Mouse (Mus musculus) forelimb bud, embryonic 11.5 days (tissue): Measurements from ENCODE around the gene Pdk2.
"Not testable (repeated sequence)": the region's sequence is repeated elsewhere in the genome, so short reads cannot be mapped to it uniquely, and the experiment has no call there.

Source experiments
- DNase-seq: peaks from one replicate; pipeline ENCODE4 v3.0.0-alpha.2; 2012; ENCODE audit warnings: low read depth, low spot score

Gene Pdk2

GRCm38 (mm10) chr11:95027850-95028470 is 13.2 kb downstream of the Pdk2 start:
- no peak for DNase-seq

GRCm38 (mm10) chr11:95026849-95027248 is 14.3 kb downstream of the Pdk2 start:
- DNase-seq: no peak

- DNase-seq: no peak
These were observed 15.0 kb downstream of the Pdk2 start for GRCm38 (mm10) chr11:95026090-95026542.

GRCm38 (mm10) chr11:95025227-95026012 is 15.7 kb downstream of the Pdk2 start:
- no peak for DNase-seq

GRCm38 (mm10) chr11:95024439-95025184 is 16.5 kb downstream of the Pdk2 start:
- no peak for DNase-seq

GRCm38 (mm10) chr11:95023481-95023880 is 17.7 kb downstream of the Pdk2 start:
- no peak for DNase-seq

- no peak for DNase-seq
These were observed 18.7 kb downstream of the Pdk2 start for GRCm38 (mm10) chr11:95022237-95022992.

GRCm38 (mm10) chr11:95015484-95015883 is 25.7 kb downstream of the Pdk2 start:
- no peak for DNase-seq

- no peak for DNase-seq
These were observed 28.7 kb downstream of the Pdk2 start for GRCm38 (mm10) chr11:95012487-95012886.

- DNase-seq: no peak
These were observed 29.1 kb downstream of the Pdk2 start for GRCm38 (mm10) chr11:95012075-95012474.

- DNase-seq: no peak
These were observed 29.7 kb downstream of the Pdk2 start for GRCm38 (mm10) chr11:95011416-95011815.

GRCm38 (mm10) chr11:95010841-95011403 is 30.2 kb downstream of the Pdk2 start:
- DNase-seq: not testable (repeated sequence)

GRCm38 (mm10) chr11:95010141-95010739 is 30.9 kb downstream of the Pdk2 start:
- no peak for DNase-seq

GRCm38 (mm10) chr11:95009629-95010014 is 31.5 kb downstream of the Pdk2 start, which contains the start of gene Samd14:
Gene Samd14 (plus strand): TSS chr11:95009879.
- DNase-seq: peak; percentile 73

GRCm38 (mm10) chr11:95008661-95009628 is 32.2 kb downstream of the Pdk2 start:
- no peak for DNase-seq

GRCm38 (mm10) chr11:95007418-95007817 is 33.7 kb downstream of the Pdk2 start:
- DNase-seq: no peak

- DNase-seq: peak; percentile 66
These were observed 34.5 kb downstream of the Pdk2 start for GRCm38 (mm10) chr11:95006525-95007219.

- no peak for DNase-seq
These were observed 35.1 kb downstream of the Pdk2 start for GRCm38 (mm10) chr11:95006038-95006437.

- DNase-seq: no peak
These were observed 36.3 kb downstream of the Pdk2 start for GRCm38 (mm10) chr11:95004937-95005198.
